Mouse (Mus musculus) intestine, embryonic 16.5 days (tissue): Measurements from ENCODE around the gene Vgll4. TPM values are rescaled to one million over a fixed set of nuclear protein-coding genes. Genes with fewer than 3 reads are reported as not detected.
A peak's percentile ranks its signal among the peaks of the same experiment; 100 is the strongest.

Experiments used
- ATAC-seq: fragments of 200-750 bp; cut with Nextera tagmentation; 2 replicates; pipeline ENCODE4 v1.8.0; 2017; ENCODE audit warnings: moderate TSS enrichment, moderate library complexity
- H3K27ac ChIP-seq: fragments of 300-500 bp; sonication (generic); 2 replicates; pipeline ENCODE4 v1.5.1; 2014; ENCODE audit warnings: mild to moderate bottlenecking, low read length
- H3K27me3 ChIP-seq: fragments of 300-500 bp; sonication (generic); replicated peaks from 2 replicates; pipeline ENCODE4 v1.6.1; 2014; ENCODE audit warnings: low read length, control low read depth, mixed read lengths; ENCODE audit not compliant: control insufficient read depth, insufficient read depth
- H3K36me3 ChIP-seq: fragments of 300-500 bp; sonication (generic); 2 replicates; pipeline ENCODE4 v1.6.1; 2014; ENCODE audit warnings: low read length, control low read depth; ENCODE audit not compliant: control insufficient read depth, insufficient read depth
- H3K4me1 ChIP-seq: fragments of 300-500 bp; sonication (generic); 2 replicates; pipeline ENCODE4 v1.6.1; 2014; ENCODE audit warnings: low read length, control low read depth, mixed read lengths; ENCODE audit not compliant: control insufficient read depth, insufficient read depth
- H3K4me2 ChIP-seq: fragments of 300-500 bp; sonication (generic); 2 replicates; pipeline ENCODE4 v1.6.1; 2014; ENCODE audit warnings: low read depth, low read length, control low read depth
- H3K4me3 ChIP-seq: fragments of 300-500 bp; sonication (generic); 2 replicates; pipeline ENCODE4 v1.5.1; 2014; ENCODE audit warnings: mild to moderate bottlenecking, low read length
- H3K9ac ChIP-seq: fragments of 300-500 bp; sonication (generic); 2 replicates; pipeline ENCODE4 v1.6.1; 2014; ENCODE audit warnings: low read depth, low read length
- H3K9me3 ChIP-seq: fragments of 300-500 bp; sonication (generic); 2 replicates; pipeline ENCODE4 v1.6.1; 2016; ENCODE audit warnings: low read length, control low read depth; ENCODE audit not compliant: control insufficient read depth
- WGBS: fragments of 180-500 bp; shearing (Covaris S2); extraction: QIAGEN DNeasy Blood & Tissue Kit; methylation state at CpG from one replicate; pipeline ENCODE4 v1.1.7; 2014; 5-methylcytosine and 5-hydroxymethylcytosine counted together
- polyA plus RNA-seq: library from polyadenylated mRNA; unstranded; fragments of >200 nt; fragmentation: Nextera tagmentation; extraction: Ambion mirVana; gene quantifications from 2 replicates; pipeline ENCODE4 v1.2.1, GENCODE M21; 2015

Gene Vgll4
- polyA plus RNA-seq, 1 experiment from 2014 or later, result 75.7 TPM

DNA sequence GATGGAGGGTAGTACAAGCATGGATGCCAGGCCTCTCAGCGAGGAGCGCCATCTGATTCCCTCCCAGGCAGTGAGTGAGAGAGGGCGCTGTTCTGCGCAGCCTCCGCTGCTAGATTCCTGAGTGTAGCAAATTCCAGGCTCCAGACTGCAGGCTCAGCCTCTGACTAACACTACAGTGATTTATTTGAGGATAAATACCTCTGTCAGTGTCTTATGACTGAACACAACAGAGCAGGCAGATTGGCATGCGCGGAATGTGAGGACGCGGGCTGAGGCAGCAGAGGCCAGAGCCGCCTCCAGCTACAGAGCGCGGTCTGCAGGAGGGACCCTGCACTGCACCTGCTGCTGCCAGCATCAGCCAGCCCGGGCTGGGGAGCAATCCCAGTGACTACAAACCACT, 80.9 kb downstream of the Vgll4 start:
- H3K4me1 ChIP-seq, result peaks cover 53% of the 10 kb centered on the region
- peak overlapping the region; percentile 24; the same call in 1 of the 2 replicates for H3K9ac ChIP-seq
- H3K4me2 ChIP-seq, result no peak overlapping the region
- 21% methylated on average over 13 of the region's 13 CpGs for WGBS
- no peaks in the 10 kb centered on the region for H3K9me3 ChIP-seq
- H3K4me3 ChIP-seq, result no peak overlapping the region
- ATAC-seq, result peak; percentile 79
- H3K27me3 ChIP-seq, result no peaks in the 10 kb centered on the region
- peaks cover 3% of the 10 kb centered on the region; the same call in 1 of the 2 replicates for H3K36me3 ChIP-seq
- H3K27ac ChIP-seq, result peak overlapping the region; percentile 73

DNA sequence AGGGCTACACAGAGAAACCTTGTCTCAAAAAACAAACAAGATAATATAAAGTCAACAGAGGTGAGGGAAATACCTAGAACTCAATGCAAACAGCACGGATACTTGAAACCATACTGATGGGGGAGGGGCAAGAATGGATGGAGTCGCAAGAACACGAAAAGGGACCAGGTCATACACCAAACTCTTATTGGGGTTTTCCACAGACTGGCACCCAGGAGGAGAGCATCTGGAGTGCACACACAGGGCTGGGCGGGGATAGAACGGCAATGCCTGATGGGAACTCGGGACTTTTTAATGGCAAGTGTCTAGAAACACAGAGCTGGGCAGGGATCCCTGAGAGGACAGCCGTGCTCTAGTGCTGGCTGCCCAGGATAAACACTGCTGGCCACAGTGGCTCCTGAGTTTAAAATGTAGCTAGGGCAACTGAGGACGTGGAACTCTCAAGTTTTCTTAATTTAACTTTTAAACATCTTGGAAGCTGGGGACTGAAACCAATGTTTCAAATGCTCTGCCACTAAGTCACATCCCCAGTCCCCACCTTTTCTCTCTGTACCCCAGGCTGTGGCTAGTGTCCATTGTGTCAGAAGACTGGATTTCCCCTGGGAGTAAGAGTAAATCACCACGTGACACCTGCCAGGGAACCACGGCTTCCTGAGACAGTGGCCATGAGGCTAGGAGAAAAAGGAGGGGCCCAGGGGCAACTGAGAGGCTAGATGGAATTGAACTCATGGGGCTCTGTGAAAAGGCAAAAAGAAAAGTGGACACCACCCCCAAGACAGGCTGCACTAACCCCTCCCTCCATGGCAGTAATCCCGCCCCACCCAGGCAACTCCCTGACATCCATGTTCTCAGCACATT, 83.1 kb downstream of the Vgll4 start:
- Histone ChIP-seq H3K4me2 (no peak overlapping the region), H3K4me3 (no peak overlapping the region), H3K9ac (no peak overlapping the region), H3K9me3 (no peaks in the 10 kb centered on the region), H3K27ac (no peak overlapping the region), H3K27me3 (no peaks in the 10 kb centered on the region), H3K36me3 (peaks cover 3% of the 10 kb centered on the region; the same call in 1 of the 2 replicates), H3K4me1 (peaks cover 54% of the 10 kb centered on the region)
- 59% methylated on average over 11 of the region's 11 CpGs for WGBS
- no peak for ATAC-seq

DNA sequence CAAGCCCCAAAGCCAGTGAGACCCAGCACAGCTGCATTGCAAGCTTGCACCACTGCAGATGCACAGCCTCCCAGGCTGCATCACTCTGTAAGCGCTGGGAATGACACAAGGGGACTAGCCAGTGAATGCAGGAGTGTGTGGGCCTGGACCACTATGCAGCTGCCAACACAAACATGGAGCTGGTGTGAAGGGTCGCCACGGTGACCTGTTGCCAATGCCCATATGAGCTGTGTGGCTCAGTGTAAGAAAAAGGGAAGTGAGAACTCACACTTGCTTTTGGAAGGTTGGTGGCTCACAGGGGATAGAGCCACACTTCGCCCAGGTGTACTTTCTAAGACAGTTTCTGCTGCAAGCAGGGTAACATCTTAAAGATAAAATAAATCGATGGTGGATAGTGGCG, 83.8 kb downstream of the Vgll4 start:
- Histone ChIP-seq H3K4me3 (no peak overlapping the region), H3K27ac (no peak overlapping the region), H3K9me3 (no peaks in the 10 kb centered on the region), H3K4me1 (peaks cover 51% of the 10 kb centered on the region), H3K4me2 (no peak overlapping the region), H3K36me3 (peaks cover 3% of the 10 kb centered on the region; the same call in 1 of the 2 replicates), H3K9ac (no peak overlapping the region), H3K27me3 (no peaks in the 10 kb centered on the region)
- no peak for ATAC-seq
- 93% methylated on average over 6 of the region's 6 CpGs for WGBS

DNA sequence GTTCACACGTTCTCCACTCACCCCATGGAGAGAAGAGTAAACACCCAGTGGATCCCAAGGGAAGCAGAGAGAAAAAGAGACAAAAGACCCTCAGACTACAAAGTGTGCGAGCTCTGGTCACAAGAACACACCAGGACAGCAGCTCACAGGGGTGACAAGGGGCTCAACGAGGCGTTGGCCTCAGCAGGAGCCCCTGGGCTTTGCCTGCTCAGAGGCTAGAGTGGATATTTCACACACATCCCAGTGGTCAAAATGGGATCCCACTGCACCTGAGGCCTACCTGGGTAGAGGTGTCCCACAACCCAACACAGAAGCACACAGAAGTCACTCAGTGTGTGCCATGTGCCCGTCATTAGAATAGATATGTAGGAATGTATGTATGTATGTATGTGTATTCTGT, 84.7 kb downstream of the Vgll4 start:
- Histone ChIP-seq H3K4me2 (no peak overlapping the region), H3K4me1 (peaks cover 54% of the 10 kb centered on the region), H3K27me3 (no peaks in the 10 kb centered on the region), H3K9ac (no peak overlapping the region), H3K9me3 (no peaks in the 10 kb centered on the region), H3K4me3 (no peak overlapping the region), H3K36me3 (peaks cover 3% of the 10 kb centered on the region; the same call in 1 of the 2 replicates), H3K27ac (no peak overlapping the region)
- 79% methylated on average over 5 of the region's 5 CpGs for WGBS
- ATAC-seq, result no peak

DNA sequence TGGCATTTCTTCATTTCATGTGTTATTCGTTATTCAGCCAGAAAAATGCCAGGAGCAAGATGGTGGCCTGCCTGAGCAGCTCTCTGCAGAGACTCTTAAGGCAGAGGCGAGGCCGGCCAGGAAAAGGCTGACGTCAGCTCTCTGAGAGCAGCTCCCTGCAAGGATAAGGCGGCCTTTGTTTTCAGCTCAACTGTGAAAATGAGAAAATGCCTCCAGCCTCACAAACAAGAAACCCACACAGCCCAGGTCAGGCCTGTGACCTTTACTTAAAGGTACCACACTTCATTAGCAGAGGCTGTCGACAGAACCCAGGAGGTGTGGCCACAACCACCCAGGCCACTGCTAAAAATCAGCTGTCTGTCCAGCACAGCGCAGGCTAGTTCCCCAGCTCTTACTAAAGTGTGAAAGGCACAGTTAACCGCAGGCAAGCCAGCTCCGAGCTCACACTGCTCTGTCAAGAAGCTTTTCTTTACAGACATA, 86.5 kb downstream of the Vgll4 start:
- peak; percentile 80 for ATAC-seq
- Histone ChIP-seq H3K4me3 (no peak overlapping the region), H3K27me3 (no peaks in the 10 kb centered on the region), H3K9ac (peak overlapping the region; percentile 56), H3K27ac (peak overlapping the region; percentile 78), H3K36me3 (peaks cover 1% of the 10 kb centered on the region; the same call in 1 of the 2 replicates), H3K9me3 (no peaks in the 10 kb centered on the region), H3K4me2 (peak overlapping the region; percentile 24; the same call in 1 of the 2 replicates), H3K4me1 (peaks cover 62% of the 10 kb centered on the region)
- 10% methylated on average over 9 of the region's 9 CpGs for WGBS

DNA sequence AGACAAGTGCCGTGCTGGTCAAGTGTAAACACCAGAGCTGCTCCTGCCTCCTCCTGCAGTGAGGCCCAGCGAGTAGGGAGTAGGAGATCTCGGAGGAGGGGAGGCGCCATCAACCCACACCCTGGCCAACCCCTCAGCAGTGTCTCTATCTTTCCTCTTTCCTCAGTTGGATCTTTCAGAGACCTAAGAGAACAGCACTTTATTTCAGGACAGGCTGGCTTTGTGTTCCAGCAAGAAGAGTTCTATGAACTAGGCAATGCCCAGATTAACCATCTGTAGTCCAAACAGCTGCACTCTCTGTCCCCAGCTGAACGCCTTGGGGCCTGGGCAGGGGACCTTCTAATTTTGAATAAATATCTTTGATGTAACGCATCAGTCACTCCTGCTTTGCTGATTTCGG, 87.1 kb downstream of the Vgll4 start:
- ATAC-seq, result peak; percentile 36; the same call in 1 of the 2 replicates
- H3K4me1 ChIP-seq, result peaks cover 66% of the 10 kb centered on the region
- peak overlapping the region; percentile 24 for H3K4me2 ChIP-seq

DNA sequence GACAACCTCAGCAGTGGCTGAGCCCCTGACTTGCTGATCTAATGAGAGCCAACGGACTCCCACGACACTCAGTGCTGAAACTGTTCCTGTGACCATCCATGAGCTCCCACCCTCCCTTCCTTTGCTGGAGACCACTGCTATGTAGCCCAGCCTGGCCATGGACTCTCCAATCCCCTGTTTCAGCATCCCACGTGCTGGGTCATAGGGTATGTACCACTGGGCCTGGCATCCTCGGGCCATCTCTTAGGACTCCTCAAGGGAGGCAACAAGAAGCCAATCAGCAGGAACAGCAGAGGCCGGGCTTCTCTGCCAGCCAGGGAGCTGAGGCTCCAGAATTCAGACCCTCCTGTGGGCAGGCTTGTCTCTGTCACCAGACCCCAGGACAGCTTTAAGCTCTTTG, 87.6 kb downstream of the Vgll4 start:
- Histone ChIP-seq H3K9me3 (no peaks in the 10 kb centered on the region), H3K27me3 (no peaks in the 10 kb centered on the region), H3K4me3 (no peak overlapping the region), H3K27ac (peak overlapping the region; percentile 78), H3K4me1 (peaks cover 68% of the 10 kb centered on the region), H3K4me2 (no peak overlapping the region), H3K36me3 (no peaks in the 10 kb centered on the region), H3K9ac (peak overlapping the region; percentile 42)
- 58% methylated on average over 5 of the region's 5 CpGs for WGBS
- ATAC-seq, result no peak

More for the DNA sequence above, 87.1 kb downstream of the Vgll4 start:
- H3K9ac ChIP-seq, result peak overlapping the region; percentile 42
- no peaks in the 10 kb centered on the region for H3K9me3 ChIP-seq
- no peaks in the 10 kb centered on the region for H3K27me3 ChIP-seq
- H3K36me3 ChIP-seq, result no peaks in the 10 kb centered on the region
- H3K4me3 ChIP-seq, result no peak overlapping the region
- H3K27ac ChIP-seq, result peak overlapping the region; percentile 78
- WGBS, result 34% methylated on average over 7 of the region's 7 CpGs

DNA sequence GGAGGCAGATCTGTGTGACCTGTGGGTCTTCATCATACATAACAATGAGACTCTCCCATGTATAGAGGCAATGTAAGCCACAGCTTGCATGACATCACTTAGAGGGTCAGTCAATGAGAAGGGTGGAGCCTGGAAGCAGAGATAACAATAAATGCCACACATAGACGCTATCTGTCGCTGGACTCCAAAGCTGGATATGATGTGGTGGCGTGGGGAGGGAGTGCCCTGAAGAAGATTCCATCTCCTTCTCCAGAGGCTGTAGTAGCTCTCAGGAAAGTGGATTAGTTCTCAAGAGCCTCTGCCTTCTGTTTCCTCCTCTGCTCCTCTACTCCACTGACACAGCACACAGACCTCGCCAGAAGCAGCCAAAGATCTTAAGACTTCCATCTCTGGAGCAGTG, 89.0 kb downstream of the Vgll4 start:
- ATAC-seq, result no peak
- Histone ChIP-seq H3K27me3 (no peaks in the 10 kb centered on the region), H3K4me1 (peaks cover 72% of the 10 kb centered on the region), H3K27ac (peak overlapping the region; percentile 12; the same call in 1 of the 2 replicates), H3K4me2 (no peak overlapping the region), H3K9ac (no peak overlapping the region), H3K36me3 (no peaks in the 10 kb centered on the region), H3K9me3 (no peaks in the 10 kb centered on the region), H3K4me3 (no peak overlapping the region)
- WGBS, result 50% methylated on average over 4 of the region's 4 CpGs

DNA sequence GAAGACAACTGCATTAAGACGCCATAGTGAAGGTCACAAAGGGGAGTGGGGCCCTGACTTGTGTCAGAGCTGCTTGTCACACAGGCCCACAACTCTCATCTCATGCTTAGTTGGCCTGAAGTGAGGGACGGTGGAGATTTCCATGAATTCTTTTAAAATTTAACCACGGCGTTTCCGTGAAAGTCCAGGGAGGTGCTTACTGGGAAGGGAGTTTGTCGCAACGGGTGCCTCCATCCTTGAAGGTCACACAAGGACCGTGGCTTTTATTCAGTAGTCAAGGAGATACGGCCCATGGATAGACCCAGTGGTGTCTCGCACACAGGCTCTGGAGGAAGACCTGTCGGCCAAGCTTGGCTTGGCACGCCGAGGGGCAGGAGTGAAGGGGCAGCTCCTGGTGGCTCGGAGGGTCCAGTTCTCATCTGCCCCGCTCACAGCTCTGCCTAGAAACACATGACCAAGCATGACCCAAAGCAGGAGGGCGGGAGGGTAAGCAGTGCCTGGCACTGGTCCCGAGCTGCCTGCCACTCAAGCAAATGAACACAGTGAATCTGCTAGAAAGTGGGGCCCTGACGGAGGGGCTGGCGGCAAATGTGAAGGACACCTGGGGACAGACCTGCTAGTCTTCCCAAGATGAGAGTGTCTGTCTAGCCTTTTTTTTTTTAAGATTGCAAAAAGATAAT, 90.8 kb downstream of the Vgll4 start:
- WGBS, result 61% methylated on average over 19 of the region's 19 CpGs
- peaks cover 87% of the 10 kb centered on the region for H3K4me1 ChIP-seq
- ATAC-seq, result no peak
- H3K27ac ChIP-seq, result no peak overlapping the region
- no peak overlapping the region for H3K4me3 ChIP-seq
- H3K9ac ChIP-seq, result no peak overlapping the region
- H3K36me3 ChIP-seq, result no peaks in the 10 kb centered on the region
- H3K27me3 ChIP-seq, result no peaks in the 10 kb centered on the region
- H3K9me3 ChIP-seq, result no peaks in the 10 kb centered on the region
- H3K4me2 ChIP-seq, result no peak overlapping the region
